Mouse (Mus musculus) urinary bladder, postnatal 36 days (tissue): ENCODE measurements around the gene Prg4.

Source experiments
- DNase-seq, 2 experiments: peaks; one replicate each; pipeline ENCODE4 v3.0.0; 2022; ENCODE audit warnings: low spot score in 2 of 2, mixed read lengths in 1 of 2

The Prg4 gene

DNA sequence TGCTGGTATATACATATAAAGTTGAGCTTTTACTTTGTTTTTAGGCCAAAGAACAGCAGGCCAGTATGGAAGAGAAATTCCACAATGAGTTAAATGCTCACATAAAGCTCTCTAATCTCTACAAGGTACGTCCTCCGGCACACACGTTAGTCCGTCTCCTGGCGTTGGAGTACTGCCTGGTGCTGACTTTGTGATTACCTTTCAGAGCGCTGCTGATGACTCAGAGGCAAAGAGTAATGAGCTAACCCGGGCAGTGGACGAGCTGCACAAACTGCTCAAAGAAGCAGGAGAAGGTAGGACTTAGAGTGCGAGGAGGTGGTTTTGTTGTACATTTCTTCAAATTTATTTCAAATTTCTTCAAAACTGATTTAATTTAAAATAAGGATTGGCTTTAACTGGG, 58.7 kb downstream of the Prg4 start:
- no peak for DNase-seq

DNA sequence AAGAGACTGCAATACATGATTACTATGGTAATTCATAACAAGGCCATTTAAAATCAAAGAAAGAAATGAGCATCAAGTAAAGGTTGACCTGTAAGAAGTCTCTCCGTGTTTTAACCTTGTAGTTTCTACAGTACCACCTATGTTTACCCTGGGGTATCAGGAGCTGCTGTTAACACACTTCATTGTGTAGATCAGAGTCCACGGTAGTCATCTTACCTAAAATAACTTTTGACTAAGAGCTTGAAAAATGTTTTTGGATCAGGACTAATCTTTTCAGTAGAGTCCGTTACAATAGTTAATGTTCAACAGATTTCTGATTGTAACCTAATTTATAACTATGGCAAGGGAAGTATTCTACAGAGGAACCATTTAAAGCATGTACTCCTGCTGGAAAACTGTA, 61.4 kb downstream of the Prg4 start:
- DNase-seq = no peak

DNA sequence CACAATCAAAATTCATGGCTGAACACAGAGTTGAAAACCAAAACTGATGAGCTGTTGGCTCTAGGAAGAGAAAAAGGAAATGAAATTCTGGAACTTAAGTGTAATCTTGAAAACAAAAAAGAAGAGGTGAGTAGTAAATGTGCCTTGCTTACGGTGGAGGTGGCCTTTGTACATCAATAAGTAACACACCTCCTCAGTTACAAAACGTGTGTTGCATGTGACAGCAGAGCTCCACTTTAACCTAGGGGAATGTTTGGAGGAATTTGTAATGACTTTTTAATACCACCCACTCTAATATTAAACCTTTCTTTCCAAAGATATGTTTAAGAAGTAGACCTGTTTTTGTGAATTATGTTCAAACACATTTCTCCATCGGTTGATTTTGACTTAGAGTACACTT, 62.1 kb downstream of the Prg4 start:
- no peak for DNase-seq
